Mouse (Mus musculus) liver, embryonic 14.5 days (tissue): ENCODE measurements at regions not wholly inside any gene's neighbourhood (a gene's known extent, or its start where the extent isn't known, plus 50 kb on each side); places are given as distances from the start of the nearest gene placed in this dataset.

Experiments used
- ATAC-seq: fragments of 200-750 bp; cut with Nextera tagmentation; 2 replicates; pipeline ENCODE4 v1.8.0; 2017; ENCODE audit warnings: moderate number of reproducible peaks, mild to moderate bottlenecking, moderate library complexity; ENCODE audit not compliant: insufficient read depth
- DNase-seq, 3 experiments: peaks; one replicate each; pipeline ENCODE4 v3.0.0-alpha.2; 2012 to 2013; ENCODE audit warnings: low read depth in 3 of 3, low spot score in 3 of 3
- H3K27ac ChIP-seq: fragments of 300-500 bp; sonication (generic); 2 replicates; pipeline ENCODE4 v1.5.1; 2014; ENCODE audit warnings: moderate library complexity, mild to moderate bottlenecking, control low read depth, inconsistent platforms
- H3K27me3 ChIP-seq: fragments of 300-500 bp; sonication (generic); 2 replicates; pipeline ENCODE4 v1.6.1; 2014; ENCODE audit warnings: mild to moderate bottlenecking, low read length, moderate library complexity; ENCODE audit not compliant: control insufficient read depth, insufficient read depth
- H3K36me3 ChIP-seq: fragments of 300-500 bp; sonication (generic); replicated peaks from 2 replicates; pipeline ENCODE4 v1.6.1; 2014; ENCODE audit warnings: low read depth; ENCODE audit not compliant: control insufficient read depth, insufficient read depth
- H3K4me1 ChIP-seq, 2 experiments: fragments of 200-500 bp in 1 of 2; fragments of 300-500 bp in 1 of 2; sonication (generic) in 1 of 2; replicated peaks; 2 replicates each; pipeline ENCODE4 v1.6.1; 2012 to 2014; ENCODE audit warnings: antibody characterized with exemption in 1 of 2, inconsistent platforms in 1 of 2, low read length in 1 of 2; ENCODE audit not compliant: control insufficient read depth in 2 of 2, insufficient read depth in 2 of 2
- H3K4me2 ChIP-seq: fragments of 300-500 bp; sonication (generic); 2 replicates; pipeline ENCODE4 v1.6.1; 2014; ENCODE audit warnings: low read depth, mild to moderate bottlenecking, control low read depth, moderate library complexity
- H3K4me3 ChIP-seq, 2 experiments: fragments of 200-500 bp in 1 of 2; fragments of 300-500 bp in 1 of 2; sonication (generic) in 1 of 2; 2 replicates each; pipeline ENCODE4 v1.5.1; 2012 to 2014; ENCODE audit warnings: low read depth in 2 of 2, low read length in 2 of 2, mild to moderate bottlenecking in 2 of 2, control low read depth in 1 of 2, inconsistent platforms in 1 of 2, moderate library complexity in 1 of 2; ENCODE audit not compliant: insufficient read depth in 1 of 2
- H3K9ac ChIP-seq: fragments of 300-500 bp; sonication (generic); replicated peaks from 2 replicates; pipeline ENCODE4 v1.6.1; 2014; ENCODE audit warnings: mild to moderate bottlenecking, control low read depth, moderate library complexity
- H3K9me3 ChIP-seq: fragments of 300-500 bp; sonication (generic); 2 replicates; pipeline ENCODE4 v1.6.1; 2016; ENCODE audit warnings: low read length, mixed read lengths; ENCODE audit not compliant: control insufficient read depth
- CTCF ChIP-seq: IDR thresholded peaks from 2 replicates; pipeline ENCODE4 v1.5.1; 2016; ENCODE audit warnings: antibody characterized with exemption, low read depth, control low read depth
- EP300 ChIP-seq: IDR thresholded peaks from 2 replicates; pipeline ENCODE4 v1.6.1; 2016; ENCODE audit warnings: antibody characterized with exemption, low read depth
- WGBS: fragments of 180-500 bp; shearing (Covaris S2); extraction: QIAGEN DNeasy Blood & Tissue Kit; methylation state at CpG from one replicate; pipeline ENCODE4 v1.1.7; 2014; ENCODE audit not compliant: insufficient replicate concordance; 5-methylcytosine and 5-hydroxymethylcytosine counted together

DNA sequence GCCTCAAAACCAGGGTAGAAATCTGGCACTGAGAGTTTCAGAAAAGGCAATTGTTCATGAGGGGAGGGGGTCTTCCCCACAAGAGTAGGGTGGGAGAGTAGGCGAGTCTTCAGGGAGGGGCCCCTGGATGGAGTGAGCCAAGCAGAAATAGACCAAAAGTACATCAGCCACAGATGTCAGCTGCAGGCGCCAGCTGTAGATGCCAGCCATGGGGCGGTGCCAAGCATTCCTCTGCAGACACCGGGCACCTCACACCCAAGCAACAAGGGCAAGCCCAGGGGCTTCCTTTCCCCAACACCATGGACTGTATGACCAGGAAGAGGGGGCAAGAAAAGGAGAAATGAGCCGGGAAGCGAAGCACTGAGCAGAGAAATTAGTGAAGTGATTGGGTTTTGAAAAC lies 613.9 kb upstream of the 2610301B20Rik start:
- Histone ChIP-seq H3K4me2 (no peak overlapping the region), H3K9me3 (no peaks in the 10 kb centered on the region), H3K4me3 (no peak overlapping the region), H3K27ac (no peak overlapping the region), H3K4me1 (no peaks in the 10 kb centered on the region), H3K36me3 (no peaks in the 10 kb centered on the region), H3K27me3 (no peaks in the 10 kb centered on the region), H3K9ac (no peak overlapping the region)
- ATAC-seq (no peak), DNase-seq (no peak)
- 60% methylated on average over 6 of the region's 6 CpGs for WGBS
- TF ChIP-seq CTCF (no peak), EP300 (no peak)

DNA sequence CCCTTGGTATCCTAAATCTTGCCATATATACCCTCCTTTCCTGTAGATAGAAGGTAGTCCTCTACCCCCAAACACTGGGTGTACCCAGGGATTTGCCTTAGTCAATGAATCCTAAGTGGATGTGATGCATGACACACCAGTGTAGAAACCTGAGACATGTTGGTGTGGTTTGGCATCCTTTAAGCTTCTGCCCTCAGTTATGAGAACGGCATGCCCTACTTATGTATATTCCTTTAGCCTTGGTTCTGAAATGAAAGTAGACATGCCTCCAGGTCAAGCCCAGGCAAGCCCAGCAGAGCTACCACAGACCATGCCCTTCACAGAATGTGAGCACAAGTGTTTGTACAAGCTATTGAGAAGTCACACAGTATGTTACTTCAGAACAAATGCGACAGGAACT lies 608.4 kb upstream of the 2610301B20Rik start:
- Histone ChIP-seq H3K27me3 (no peaks in the 10 kb centered on the region), H3K4me3 (no peak overlapping the region), H3K9ac (no peak overlapping the region), H3K27ac (no peak overlapping the region), H3K4me2 (no peak overlapping the region), H3K9me3 (no peaks in the 10 kb centered on the region), H3K4me1 (no peaks in the 10 kb centered on the region), H3K36me3 (no peaks in the 10 kb centered on the region)
- TF ChIP-seq EP300 (no peak), CTCF (no peak)
- no peak for ATAC-seq
- no peak for DNase-seq
- 63% methylated on average over 2 of the region's 2 CpGs for WGBS

DNA sequence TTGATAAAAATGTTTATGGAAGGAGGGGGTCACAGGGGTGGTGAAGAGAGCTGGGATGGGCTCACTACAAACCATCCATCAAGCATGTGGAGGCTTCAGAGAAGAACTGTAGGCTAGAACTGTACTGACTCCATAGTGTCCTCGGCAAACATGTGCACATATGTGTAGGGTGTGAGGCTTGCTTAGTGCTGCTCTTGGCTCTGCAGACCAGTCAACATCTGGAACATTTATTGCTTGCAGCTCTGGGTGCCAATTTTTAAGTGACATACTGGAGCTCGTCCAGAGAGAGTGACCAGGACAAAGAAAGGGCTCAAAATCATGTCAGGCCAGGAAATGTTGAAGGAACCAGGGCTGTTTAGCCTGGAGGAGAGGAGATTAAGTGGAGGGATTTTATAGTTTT lies 588.7 kb upstream of the 2610301B20Rik start:
- no peak for TF ChIP-seq CTCF
- no peak for TF ChIP-seq EP300
- DNase-seq: no peak
- Histone ChIP-seq H3K4me1 (no peaks in the 10 kb centered on the region), H3K9me3 (no peaks in the 10 kb centered on the region), H3K9ac (no peak overlapping the region), H3K27ac (no peak overlapping the region), H3K36me3 (no peaks in the 10 kb centered on the region), H3K27me3 (no peaks in the 10 kb centered on the region), H3K4me3 (no peak overlapping the region), H3K4me2 (no peak overlapping the region)
- 39% methylated on average over 2 of the region's 2 CpGs for WGBS
- ATAC-seq: no peak

DNA sequence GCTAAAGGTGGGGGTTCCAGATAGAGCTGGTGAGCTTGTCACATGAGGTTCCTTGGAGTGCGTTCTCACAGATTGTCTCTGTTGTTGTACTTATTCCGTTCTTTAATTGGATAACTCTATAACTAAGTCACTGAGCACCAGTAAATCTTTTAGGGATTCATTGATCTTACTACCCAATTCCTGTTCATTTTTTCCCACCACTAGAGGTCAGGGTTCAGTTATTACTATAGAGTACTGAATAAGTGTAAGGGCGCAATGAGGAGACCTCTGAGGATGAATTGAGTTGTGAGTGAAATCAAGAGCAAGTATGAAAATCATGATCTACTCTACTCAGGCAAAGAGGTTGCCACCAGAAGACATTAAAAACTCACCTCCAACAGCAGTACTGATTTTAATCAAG lies 584.0 kb upstream of the 2610301B20Rik start:
- no peaks in the 10 kb centered on the region for H3K36me3 ChIP-seq
- DNase-seq (no peak), ATAC-seq (no peak)
- no peak overlapping the region for H3K9ac ChIP-seq
- H3K4me3 ChIP-seq: no peak overlapping the region
- H3K9me3 ChIP-seq: no peaks in the 10 kb centered on the region
- H3K4me1 ChIP-seq: no peaks in the 10 kb centered on the region
- TF ChIP-seq CTCF (no peak), EP300 (no peak)
- H3K27ac ChIP-seq: no peak overlapping the region
- H3K27me3 ChIP-seq: no peaks in the 10 kb centered on the region
- no peak overlapping the region for H3K4me2 ChIP-seq
- WGBS: 56% methylated on average over 3 of the region's 3 CpGs

DNA sequence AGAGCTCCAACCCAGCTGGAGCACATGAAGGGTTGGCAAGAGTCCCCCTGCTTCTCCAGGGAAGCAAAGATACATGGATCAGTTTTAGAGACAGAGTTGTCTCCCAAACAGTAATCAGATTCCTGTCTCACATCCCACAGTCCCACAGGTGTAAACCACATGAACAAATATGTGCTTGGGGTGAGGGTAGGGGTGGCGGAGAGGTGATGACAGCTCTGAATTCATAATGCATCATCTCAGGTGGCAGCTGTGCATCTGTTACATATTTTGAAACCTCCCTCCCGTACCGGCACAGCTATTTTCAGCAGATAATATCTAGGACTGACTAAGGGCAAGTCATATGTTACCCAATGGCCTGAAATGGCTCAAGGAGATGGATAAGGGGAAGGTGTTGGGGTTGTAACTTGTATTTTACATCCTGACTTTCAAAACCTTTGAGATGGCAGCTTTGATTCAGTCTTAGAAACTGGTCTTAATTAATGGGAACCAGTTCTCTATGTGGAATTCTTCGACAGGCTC lies 579.2 kb upstream of the 2610301B20Rik start:
- Histone ChIP-seq H3K4me1 (no peaks in the 10 kb centered on the region), H3K9me3 (no peaks in the 10 kb centered on the region), H3K4me3 (no peak overlapping the region), H3K4me2 (no peak overlapping the region), H3K27me3 (no peaks in the 10 kb centered on the region), H3K36me3 (no peaks in the 10 kb centered on the region), H3K27ac (no peak overlapping the region), H3K9ac (no peak overlapping the region)
- ATAC-seq (no peak), DNase-seq (no peak)
- WGBS: 58% methylated on average over 4 of the region's 4 CpGs
- no peak for TF ChIP-seq EP300
- TF ChIP-seq CTCF: no peak

DNA sequence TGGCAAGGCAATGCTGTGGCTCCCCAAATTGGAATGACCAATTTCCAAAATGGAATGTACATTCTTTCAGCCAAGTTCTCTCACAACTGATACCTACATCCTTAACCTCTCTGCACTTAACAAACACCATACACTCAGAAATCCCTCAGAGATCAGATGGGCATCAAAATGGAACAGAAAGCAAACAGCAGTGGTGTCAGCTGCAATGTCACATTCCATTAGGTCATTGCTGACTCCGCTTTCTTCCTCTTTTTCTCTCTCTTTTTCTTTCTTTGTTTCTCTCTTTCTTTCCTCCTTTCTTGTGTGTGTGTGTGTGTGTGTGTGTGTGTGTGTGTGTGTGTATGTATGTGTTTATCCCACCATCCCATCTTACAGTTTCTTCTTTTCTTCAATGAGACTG lies 578.1 kb upstream of the 2610301B20Rik start:
- H3K9ac ChIP-seq: no peak overlapping the region
- DNase-seq (no peak), ATAC-seq (no peak)
- H3K27ac ChIP-seq: no peak overlapping the region
- TF ChIP-seq CTCF (no peak), EP300 (no peak)
- no peak overlapping the region for H3K4me3 ChIP-seq
- no peaks in the 10 kb centered on the region for H3K4me1 ChIP-seq
- H3K36me3 ChIP-seq: no peaks in the 10 kb centered on the region
- no peaks in the 10 kb centered on the region for H3K9me3 ChIP-seq
- H3K4me2 ChIP-seq: no peak overlapping the region
- 65% methylated on average over 1 of the region's 1 CpGs for WGBS
- H3K27me3 ChIP-seq: no peaks in the 10 kb centered on the region
